Mouse (Mus musculus): ENCODE measurements around the gene Ifngr2. TPM values are rescaled to one million over a fixed set of nuclear protein-coding genes. Genes with fewer than 3 reads are reported as not detected.

Ifngr2 gene
- polyA plus RNA-seq, 2 experiments, result 23.0 to 45.4 TPM

GRCm38 (mm10) chr16:91561541-91562457 lies 14.9 kb downstream of the Ifngr2 start:
- Histone ChIP-seq H3K36me3 (ENCODE audit: control insufficient read depth, insufficient read depth, low read length) (peaks cover 56% of the 10 kb centered on the region), H3K27ac (replicated peaks; ENCODE audit: low read depth, low read length) (no peak overlapping the region), H3K4me1 (ENCODE audit: control insufficient read depth, insufficient read depth, low read length) (no peaks in the 10 kb centered on the region), H3K27me3 (ENCODE audit: control insufficient read depth, insufficient read depth, low read length) (no peaks in the 10 kb centered on the region), H3K9me3 (ENCODE audit: control insufficient read depth, low read length) (no peaks in the 10 kb centered on the region), H3K4me3 (replicated peaks; ENCODE audit: low read length) (no peak overlapping the region), H3K4me2 (replicated peaks; ENCODE audit: low read depth, low read length, severe bottlenecking) (no peak overlapping the region), H3K9ac (ENCODE audit: low read depth, low read length, severe bottlenecking) (no peak overlapping the region)
- no peak for TF ChIP-seq POLR2A (IDR thresholded peaks at IDR 0.05; ENCODE audit: borderline replicate concordance, extremely low read depth, insufficient read depth, insufficient read length)
- no peak for DNase-seq (ENCODE audit: low spot score)
- WGBS, result 74% methylated on average over 38 of the region's 38 CpGs
- no peak for ATAC-seq (ENCODE audit: low FRiP score, low read depth)

- DNase-seq (ENCODE audit: low spot score), result no peak
- Histone ChIP-seq H3K4me3 (replicated peaks; ENCODE audit: low read length) (no peak overlapping the region), H3K4me1 (ENCODE audit: control insufficient read depth, insufficient read depth, low read length) (no peaks in the 10 kb centered on the region), H3K9ac (ENCODE audit: low read depth, low read length, severe bottlenecking) (no peak overlapping the region), H3K27me3 (ENCODE audit: control insufficient read depth, insufficient read depth, low read length) (no peaks in the 10 kb centered on the region), H3K36me3 (ENCODE audit: control insufficient read depth, insufficient read depth, low read length) (peaks cover 38% of the 10 kb centered on the region), H3K27ac (replicated peaks; ENCODE audit: low read depth, low read length) (no peak overlapping the region), H3K4me2 (replicated peaks; ENCODE audit: low read depth, low read length, severe bottlenecking) (no peak overlapping the region), H3K9me3 (ENCODE audit: control insufficient read depth, low read length) (no peaks in the 10 kb centered on the region)
- no peak for TF ChIP-seq POLR2A (IDR thresholded peaks at IDR 0.05; ENCODE audit: borderline replicate concordance, extremely low read depth, insufficient read depth, insufficient read length)
- ATAC-seq (ENCODE audit: low FRiP score, low read depth), result no peak
- 56% methylated on average over 4 of the region's 4 CpGs for WGBS
Observed at GRCm38 (mm10) chr16:91564580-91565291, 17.9 kb downstream of the Ifngr2 start.

- no peak for TF ChIP-seq POLR2A (IDR thresholded peaks at IDR 0.05; ENCODE audit: borderline replicate concordance, extremely low read depth, insufficient read depth, insufficient read length)
- H3K27ac ChIP-seq (replicated peaks; ENCODE audit: low read depth, low read length), result no peak overlapping the region
- WGBS, result 68% methylated on average over 9 of the region's 9 CpGs
- peaks cover 33% of the 10 kb centered on the region for H3K36me3 ChIP-seq (ENCODE audit: control insufficient read depth, insufficient read depth, low read length)
- no peaks in the 10 kb centered on the region for H3K9me3 ChIP-seq (ENCODE audit: control insufficient read depth, low read length)
- no peak for ATAC-seq (ENCODE audit: low FRiP score, low read depth)
- H3K4me2 ChIP-seq (replicated peaks; ENCODE audit: low read depth, low read length, severe bottlenecking), result no peak overlapping the region
- DNase-seq (ENCODE audit: low spot score), result no peak
- no peaks in the 10 kb centered on the region for H3K4me1 ChIP-seq (ENCODE audit: control insufficient read depth, insufficient read depth, low read length)
- H3K27me3 ChIP-seq (ENCODE audit: control insufficient read depth, insufficient read depth, low read length), result no peaks in the 10 kb centered on the region
- H3K9ac ChIP-seq (ENCODE audit: low read depth, low read length, severe bottlenecking), result no peak overlapping the region
- no peak overlapping the region for H3K4me3 ChIP-seq (replicated peaks; ENCODE audit: low read length)
Observed at GRCm38 (mm10) chr16:91565292-91565951, 18.6 kb downstream of the Ifngr2 start.

GRCm38 (mm10) chr16:91566002-91566401 lies 19.1 kb downstream of the Ifngr2 start:
- Histone ChIP-seq H3K4me2 (replicated peaks; ENCODE audit: low read depth, low read length, severe bottlenecking) (no peak overlapping the region), H3K4me1 (ENCODE audit: control insufficient read depth, insufficient read depth, low read length) (no peaks in the 10 kb centered on the region), H3K9ac (ENCODE audit: low read depth, low read length, severe bottlenecking) (no peak overlapping the region), H3K4me3 (replicated peaks; ENCODE audit: low read length) (no peak overlapping the region), H3K36me3 (ENCODE audit: control insufficient read depth, insufficient read depth, low read length) (peaks cover 29% of the 10 kb centered on the region), H3K9me3 (ENCODE audit: control insufficient read depth, low read length) (no peaks in the 10 kb centered on the region), H3K27me3 (ENCODE audit: control insufficient read depth, insufficient read depth, low read length) (no peaks in the 10 kb centered on the region), H3K27ac (replicated peaks; ENCODE audit: low read depth, low read length) (no peak overlapping the region)
- no peak for TF ChIP-seq POLR2A (IDR thresholded peaks at IDR 0.05; ENCODE audit: borderline replicate concordance, extremely low read depth, insufficient read depth, insufficient read length)
- no peak for DNase-seq (ENCODE audit: low spot score)
- WGBS, result 81% methylated on average over 7 of the region's 7 CpGs
- no peak for ATAC-seq (ENCODE audit: low FRiP score, low read depth)

- Histone ChIP-seq H3K4me1 (ENCODE audit: control insufficient read depth, insufficient read depth, low read length) (no peaks in the 10 kb centered on the region), H3K36me3 (ENCODE audit: control insufficient read depth, insufficient read depth, low read length) (peaks cover 4% of the 10 kb centered on the region; the same call in 1 of the 2 replicates), H3K9me3 (ENCODE audit: control insufficient read depth, low read length) (no peaks in the 10 kb centered on the region), H3K4me3 (replicated peaks; ENCODE audit: low read length) (no peak overlapping the region), H3K9ac (ENCODE audit: low read depth, low read length, severe bottlenecking) (no peak overlapping the region), H3K27me3 (ENCODE audit: control insufficient read depth, insufficient read depth, low read length) (no peaks in the 10 kb centered on the region), H3K4me2 (replicated peaks; ENCODE audit: low read depth, low read length, severe bottlenecking) (no peak overlapping the region), H3K27ac (replicated peaks; ENCODE audit: low read depth, low read length) (no peak overlapping the region)
- 88% methylated on average over 10 of the region's 10 CpGs for WGBS
- ATAC-seq (ENCODE audit: low FRiP score, low read depth) (no peak), DNase-seq (ENCODE audit: low spot score) (no peak)
- no peak for TF ChIP-seq POLR2A (IDR thresholded peaks at IDR 0.05; ENCODE audit: borderline replicate concordance, extremely low read depth, insufficient read depth, insufficient read length)
Observed at GRCm38 (mm10) chr16:91568960-91569359, 22.1 kb downstream of the Ifngr2 start.

Measured in limb, embryonic 14.5 days (tissue).